In genomic region chr5:47115882-47116281, GRCm38 (mm10) we compare ENCODE assay signal across 21 mouse cellular contexts.
"Had no signal": no experiment of that assay in that cellular context is flagged by ENCODE, and none has a peak within 500 bp of the region (broad histone marks: within the 10 kb centered on the region; RNA-seq: fewer than 3 reads in every experiment).

No protein-coding gene starts in this region.

- H3K27ac ChIP-seq: kidney, embryonic 15.5 days; left cerebral cortex, adult 2 months; limb, embryonic 12.5 days; limb, embryonic 15.5 days; liver, embryonic 15.5 days; lung, embryonic 15.5 days; neural tube, embryonic 13.5 days had no signal

- H3K9ac ChIP-seq: kidney, embryonic 15.5 days; limb, embryonic 12.5 days; limb, embryonic 15.5 days; liver, embryonic 15.5 days; lung, embryonic 15.5 days; neural tube, embryonic 13.5 days had no signal

- H3K27me3 ChIP-seq: kidney, embryonic 15.5 days; limb, embryonic 12.5 days; limb, embryonic 15.5 days; liver, embryonic 15.5 days; lung, embryonic 15.5 days; neural tube, embryonic 13.5 days had no signal

- H3K4me3 ChIP-seq: kidney, embryonic 15.5 days; left cerebral cortex, adult 2 months; limb, embryonic 12.5 days; limb, embryonic 15.5 days; liver, embryonic 15.5 days; lung, embryonic 15.5 days; neural tube, embryonic 13.5 days had no signal

- H3K4me2 ChIP-seq: kidney, embryonic 15.5 days; limb, embryonic 12.5 days; limb, embryonic 15.5 days; liver, embryonic 11.5 days; liver, embryonic 15.5 days; lung, embryonic 15.5 days; neural tube, embryonic 13.5 days had no signal

- H3K36me3 ChIP-seq: kidney, embryonic 15.5 days; limb, embryonic 12.5 days; limb, embryonic 15.5 days; liver, embryonic 15.5 days; lung, embryonic 15.5 days; neural tube, embryonic 13.5 days had no signal

- DNase-seq: kidney, adult 11 months; kidney, adult 8-10 months; kidney, postnatal 10 days; kidney, postnatal 36 days; layer of hippocampus, postnatal 36 days; left cerebral cortex, postnatal 4 days; lung, adult 18-20 months; lung, postnatal 10 days; lung, postnatal 4 days; midbrain, embryonic 14.5 days; thymus, adult 2 months; thymus, postnatal 14 days; thymus, postnatal 4 days had no signal

- H3K9me3 ChIP-seq: kidney, embryonic 15.5 days; limb, embryonic 12.5 days; limb, embryonic 15.5 days; liver, embryonic 15.5 days; lung, embryonic 15.5 days; neural tube, embryonic 13.5 days had no signal

- H3K4me1 ChIP-seq: kidney, embryonic 15.5 days; limb, embryonic 12.5 days; limb, embryonic 15.5 days; liver, embryonic 15.5 days; lung, embryonic 15.5 days; neural tube, embryonic 13.5 days had no signal
